ENCODE assay signal across 27 mouse cellular contexts in the genomic region with DNA sequence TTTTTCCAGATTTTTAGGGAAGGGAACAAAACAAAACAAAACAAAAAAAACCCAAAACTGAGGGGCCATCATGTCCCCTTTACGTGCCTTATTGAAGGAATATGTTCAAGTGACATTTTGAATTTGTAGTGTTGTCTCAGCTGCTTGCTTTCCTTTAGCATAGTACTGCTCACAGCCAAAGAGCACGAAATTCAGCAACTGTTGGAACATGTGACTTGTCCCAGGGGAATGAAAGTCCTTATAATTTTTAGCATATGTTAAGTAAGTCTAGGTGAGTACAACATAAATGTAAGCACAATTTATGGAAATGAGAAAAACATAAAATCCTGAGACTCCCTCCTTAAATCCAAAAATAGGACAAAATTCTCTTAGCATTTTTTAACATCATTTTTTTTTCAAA.
DNase-seq lines count a peak whose midpoint lies in the region; ATAC-seq and TF ChIP-seq lines count a peak whose summit lies in the region.
"Had no signal": no experiment of that assay in that cellular context is flagged by ENCODE, and none has a peak within 500 bp of the region (broad histone marks: within the 10 kb centered on the region; RNA-seq: fewer than 3 reads in every experiment).

No protein-coding gene starts in this region.

- H3K27ac ChIP-seq in embryonic facial prominence, embryonic 11.5 days (replicated peaks; ENCODE audit: low read depth, low read length) = no peak overlapping the region
- H3K27ac ChIP-seq in embryonic facial prominence, embryonic 10.5 days (replicated peaks) = no peak overlapping the region
- no peak overlapping the region for H3K27ac ChIP-seq in lung, embryonic 14.5 days (ENCODE audit: low read depth)
- H3K27ac ChIP-seq in lung, postnatal 0 days (ENCODE audit: low read length) = no peak overlapping the region
- H3K27ac ChIP-seq in embryonic facial prominence, embryonic 14.5 days (replicated peaks; ENCODE audit: low read depth, low read length) = peak overlapping the region; percentile 7; the same call in 1 of the 2 replicates
- H3K27ac ChIP-seq: heart, embryonic 13.5 days; hindbrain, embryonic 15.5 days; intestine, embryonic 15.5 days; limb, embryonic 13.5 days; liver, embryonic 12.5 days; macrophage; neural tube, embryonic 13.5 days had no signal

- no peaks in the 10 kb centered on the region for H3K36me3 ChIP-seq in embryonic facial prominence, embryonic 11.5 days (replicated peaks; ENCODE audit: control insufficient read depth, insufficient read depth, low read depth, low read length)
- H3K36me3 ChIP-seq in embryonic facial prominence, embryonic 10.5 days (replicated peaks) = no peaks in the 10 kb centered on the region
- H3K36me3 ChIP-seq in lung, embryonic 14.5 days (ENCODE audit: insufficient read depth) = no peaks in the 10 kb centered on the region
- H3K36me3 ChIP-seq in lung, postnatal 0 days (ENCODE audit: insufficient read depth, low read length) = no peaks in the 10 kb centered on the region
- H3K36me3 ChIP-seq in embryonic facial prominence, embryonic 14.5 days (ENCODE audit: control insufficient read depth, insufficient read depth, low read length) = no peaks in the 10 kb centered on the region
- H3K36me3 ChIP-seq in myocyte (ENCODE audit: control insufficient read depth, insufficient read depth) = no peaks in the 10 kb centered on the region
- H3K36me3 ChIP-seq: heart, embryonic 13.5 days; hindbrain, embryonic 15.5 days; intestine, embryonic 15.5 days; limb, embryonic 13.5 days; liver, embryonic 12.5 days; midbrain, embryonic 10.5 days; neural tube, embryonic 13.5 days had no signal

- H3K79me2 ChIP-seq in myocyte (ENCODE audit: control insufficient read depth, insufficient read depth) = no peaks in the 10 kb centered on the region

- H3ac ChIP-seq in myocyte (ENCODE audit: control insufficient read depth, insufficient read length) = no peak overlapping the region

- H3K4me1 ChIP-seq in embryonic facial prominence, embryonic 11.5 days (ENCODE audit: control insufficient read depth, insufficient read depth, low read length) = no peaks in the 10 kb centered on the region
- H3K4me1 ChIP-seq in embryonic facial prominence, embryonic 10.5 days = peaks cover 23% of the 10 kb centered on the region
- H3K4me1 ChIP-seq in lung, embryonic 14.5 days (ENCODE audit: insufficient read depth) = peaks cover 8% of the 10 kb centered on the region; the same call in 1 of the 2 replicates
- no peaks in the 10 kb centered on the region for H3K4me1 ChIP-seq in lung, postnatal 0 days (ENCODE audit: insufficient read depth, low read depth, low read length)
- H3K4me1 ChIP-seq in embryonic facial prominence, embryonic 14.5 days (ENCODE audit: control insufficient read depth, insufficient read depth, low read length) = peaks cover 29% of the 10 kb centered on the region
- H3K4me1 ChIP-seq: intestine, embryonic 15.5 days; liver, embryonic 12.5 days; neural tube, embryonic 13.5 days had no signal

- TF ChIP-seq CTCF in lung, embryonic 14.5 days (IDR thresholded peaks at IDR 0.05; ENCODE audit: low read depth) = no peak
- TF ChIP-seq CTCF in lung, postnatal 0 days (IDR thresholded peaks at IDR 0.05) = no peak

- TF ChIP-seq EP300 in lung, postnatal 0 days (IDR thresholded peaks at IDR 0.05) = no peak

- no peak overlapping the region for H3K4me2 ChIP-seq in embryonic facial prominence, embryonic 11.5 days (ENCODE audit: low read depth, low read length)
- H3K4me2 ChIP-seq in lung, embryonic 14.5 days = no peak overlapping the region
- H3K4me2 ChIP-seq in lung, postnatal 0 days (replicated peaks; ENCODE audit: low read depth, low read length) = no peak overlapping the region
- H3K4me2 ChIP-seq in embryonic facial prominence, embryonic 14.5 days (ENCODE audit: low read depth, low read length) = no peak overlapping the region
- H3K4me2 ChIP-seq in myocyte (ENCODE audit: low read depth) = peak overlapping the region; percentile 20
- H3K4me2 ChIP-seq: heart, embryonic 13.5 days; hindbrain, embryonic 15.5 days; intestine, embryonic 15.5 days; limb, embryonic 13.5 days; liver, embryonic 12.5 days; neural tube, embryonic 13.5 days had no signal

- H3K27me3 ChIP-seq in embryonic facial prominence, embryonic 11.5 days (ENCODE audit: control insufficient read depth, insufficient read depth, low read length) = no peaks in the 10 kb centered on the region
- H3K27me3 ChIP-seq in embryonic facial prominence, embryonic 10.5 days (replicated peaks; ENCODE audit: low read depth, poor library complexity, severe bottlenecking) = no peaks in the 10 kb centered on the region
- no peaks in the 10 kb centered on the region for H3K27me3 ChIP-seq in lung, embryonic 14.5 days (ENCODE audit: insufficient read depth, low read length)
- H3K27me3 ChIP-seq in lung, postnatal 0 days (replicated peaks; ENCODE audit: insufficient read depth, low read length) = no peaks in the 10 kb centered on the region
- H3K27me3 ChIP-seq in embryonic facial prominence, embryonic 14.5 days (replicated peaks; ENCODE audit: control insufficient read depth, insufficient read depth, low read length) = no peaks in the 10 kb centered on the region
- no peaks in the 10 kb centered on the region for H3K27me3 ChIP-seq in myocyte (ENCODE audit: control insufficient read depth, insufficient read depth, insufficient read length)
- H3K27me3 ChIP-seq: heart, embryonic 13.5 days; hindbrain, embryonic 15.5 days; intestine, embryonic 15.5 days; limb, embryonic 13.5 days; liver, embryonic 12.5 days; neural tube, embryonic 13.5 days had no signal

- WGBS in embryonic facial prominence, embryonic 11.5 days = 35% methylated on average over 2 of the region's 2 CpGs
- WGBS in embryonic facial prominence, embryonic 10.5 days = 44% methylated on average over 2 of the region's 2 CpGs
- WGBS in lung, embryonic 14.5 days = 52% methylated on average over 2 of the region's 2 CpGs
- WGBS in lung, postnatal 0 days = 35% methylated on average over 2 of the region's 2 CpGs
- 23% methylated on average over 2 of the region's 2 CpGs for WGBS in embryonic facial prominence, embryonic 14.5 days

- no peak overlapping the region for H3K4me3 ChIP-seq in embryonic facial prominence, embryonic 11.5 days (ENCODE audit: low read depth, low read length)
- H3K4me3 ChIP-seq in embryonic facial prominence, embryonic 10.5 days = no peak overlapping the region
- H3K4me3 ChIP-seq in lung, embryonic 14.5 days (ENCODE audit: low read depth, low read length) = no peak overlapping the region
- H3K4me3 ChIP-seq in lung, postnatal 0 days (ENCODE audit: low read depth, low read length) = no peak overlapping the region
- H3K4me3 ChIP-seq in embryonic facial prominence, embryonic 14.5 days (ENCODE audit: low read depth, low read length) = no peak overlapping the region
- no peak overlapping the region for H3K4me3 ChIP-seq in myocyte
- H3K4me3 ChIP-seq: erythroblast, embryonic 14.5 days; heart, embryonic 13.5 days; hindbrain, embryonic 15.5 days; intestine, embryonic 15.5 days; limb, embryonic 13.5 days; liver, embryonic 12.5 days; midbrain, embryonic 10.5 days; neural tube, embryonic 13.5 days had no signal

- TF ChIP-seq POLR2A in myocyte (IDR thresholded peaks at IDR 0.05; ENCODE audit: insufficient read length, low read depth) = no peak

- ATAC-seq in embryonic facial prominence, embryonic 11.5 days (replicated peaks; ENCODE audit: insufficient number of reproducible peaks, low FRiP score, low TSS enrichment, low read depth) = no peak
- ATAC-seq in lung, embryonic 14.5 days (ENCODE audit: insufficient read depth) = no peak
- no peak for ATAC-seq in lung, postnatal 0 days
- no peak for ATAC-seq in embryonic facial prominence, embryonic 14.5 days (ENCODE audit: low read depth)
- ATAC-seq in megakaryocyte, adult 5-6 weeks (ENCODE audit: poor library complexity, severe bottlenecking) = no peak
- ATAC-seq: forebrain, postnatal 0 days; intestine, embryonic 15.5 days; liver, embryonic 12.5 days; liver, postnatal 0 days had no signal

- DNase-seq in embryonic facial prominence, embryonic 11.5 days (ENCODE audit: low spot score) = peak; percentile 71
- DNase-seq in embryonic facial prominence, embryonic 10.5 days (ENCODE audit: low spot score) = no peak
- peak; percentile 23 for DNase-seq in lung, embryonic 14.5 days
- DNase-seq in lung, postnatal 0 days (ENCODE audit: low spot score) = no peak
- peak; percentile 86 for DNase-seq in embryonic facial prominence, embryonic 14.5 days (ENCODE audit: low spot score)
- DNase-seq in cerebellum, postnatal 4 days (ENCODE audit: low spot score in 2 of 2) = no peak
- DNase-seq: adrenal gland, postnatal 25 days; cerebellum, adult 18-20 months; cerebellum, postnatal 10 days; forebrain, postnatal 0 days; gastrocnemius, postnatal 10 days; heart, postnatal 10 days; kidney, adult 2 months; kidney, postnatal 25 days; liver, postnatal 0 days; lung, postnatal 10 days had no signal

- H3K9me3 ChIP-seq in embryonic facial prominence, embryonic 11.5 days (replicated peaks; ENCODE audit: control insufficient read depth, low read length) = no peaks in the 10 kb centered on the region
- no peaks in the 10 kb centered on the region for H3K9me3 ChIP-seq in embryonic facial prominence, embryonic 10.5 days
- H3K9me3 ChIP-seq in lung, embryonic 14.5 days (ENCODE audit: low read depth, low read length) = no peaks in the 10 kb centered on the region
- H3K9me3 ChIP-seq in lung, postnatal 0 days (ENCODE audit: low read length) = no peaks in the 10 kb centered on the region
- no peaks in the 10 kb centered on the region for H3K9me3 ChIP-seq in embryonic facial prominence, embryonic 14.5 days (ENCODE audit: control insufficient read depth, low read length)
- H3K9me3 ChIP-seq: heart, embryonic 13.5 days; hindbrain, embryonic 15.5 days; intestine, embryonic 15.5 days; limb, embryonic 13.5 days; liver, embryonic 12.5 days; midbrain, embryonic 10.5 days; neural tube, embryonic 13.5 days had no signal

- H3K9ac ChIP-seq in embryonic facial prominence, embryonic 11.5 days (replicated peaks; ENCODE audit: low read length) = no peak overlapping the region
- H3K9ac ChIP-seq in lung, embryonic 14.5 days = no peak overlapping the region
- H3K9ac ChIP-seq in lung, postnatal 0 days (replicated peaks; ENCODE audit: low read depth) = no peak overlapping the region
- H3K9ac ChIP-seq in embryonic facial prominence, embryonic 14.5 days (ENCODE audit: low read depth, low read length) = no peak overlapping the region
- H3K9ac ChIP-seq: forebrain, postnatal 0 days; heart, embryonic 13.5 days; hindbrain, embryonic 15.5 days; intestine, embryonic 15.5 days; limb, embryonic 13.5 days; liver, embryonic 12.5 days; liver, postnatal 0 days; neural tube, embryonic 13.5 days had no signal

TF ChIP-seq in myocyte, 11 proteins besides CTCF, POLR2A, EP300 and RAD21 (continues in another document):
- TF ChIP-seq E2F4 (IDR thresholded peaks at IDR 0.05; ENCODE audit: insufficient read depth) = no peak
- no peak for TF ChIP-seq MYOG (IDR thresholded peaks at IDR 0.05; ENCODE audit: control insufficient read depth in 1 of 3, insufficient read depth in 1 of 3, insufficient read length in 2 of 3, low read depth in 2 of 3)
- no peak for TF ChIP-seq SRF (IDR thresholded peaks at IDR 0.05; ENCODE audit: control insufficient read depth, insufficient read length, low read depth)
- no peak for TF ChIP-seq REST (IDR thresholded peaks at IDR 0.05; ENCODE audit: insufficient read depth, insufficient read length)
- TF ChIP-seq TCF3 (IDR thresholded peaks at IDR 0.05; ENCODE audit: insufficient read length, low read depth) = no peak
- TF ChIP-seq USF1 (IDR thresholded peaks at IDR 0.05; ENCODE audit: low read depth) = peak; percentile 38

Comparison
In these comparisons a context has a peak if more than half of its experiments do, and no peak if none do; other contexts are left out.
1. DNase-seq: peak in embryonic facial prominence, embryonic 11.5 days (single experiment), lung, embryonic 14.5 days (single experiment) and embryonic facial prominence, embryonic 14.5 days (single experiment); none in embryonic facial prominence, embryonic 10.5 days (single experiment), lung, postnatal 0 days (single experiment) and cerebellum, postnatal 4 days (0 of 2).